Mouse (Mus musculus): ENCODE results near the gene Acsl6.
"Not testable (repeated sequence)": the region's sequence is repeated elsewhere in the genome, so short reads cannot be mapped to it uniquely, and the experiment has no call there.

Gene Acsl6

GRCm38 (mm10) chr11:54303728-54304470 lies at the start of gene Acsl6:
TSS of gene Acsl6 (plus strand) at chr11:54303798.
- no peak for DNase-seq (ENCODE audit: low spot score)

GRCm38 (mm10) chr11:54254114-54254513 lies 49.5 kb upstream of the Acsl6 start:
- DNase-seq (ENCODE audit: low spot score), result no peak

- peak; percentile 64 for DNase-seq (ENCODE audit: low spot score)
These were observed 46.8 kb upstream of the Acsl6 start for GRCm38 (mm10) chr11:54256624-54257376.

- DNase-seq (ENCODE audit: low spot score), result no peak
These were observed 40.1 kb upstream of the Acsl6 start for GRCm38 (mm10) chr11:54263405-54264031.

- DNase-seq (ENCODE audit: low spot score), result peak; percentile 56
These were observed 39.1 kb upstream of the Acsl6 start for GRCm38 (mm10) chr11:54264542-54264941.

- DNase-seq (ENCODE audit: low spot score), result no peak
These were observed 36.4 kb upstream of the Acsl6 start, which contains the start of gene Il3 for GRCm38 (mm10) chr11:54267177-54267576. TSS of gene Il3 (minus strand) at chr11:54267277.

GRCm38 (mm10) chr11:54269191-54269896 lies 34.3 kb upstream of the Acsl6 start:
- DNase-seq (ENCODE audit: low spot score), result no peak

GRCm38 (mm10) chr11:54271437-54271949 lies 32.1 kb upstream of the Acsl6 start:
- no peak for DNase-seq (ENCODE audit: low spot score)

GRCm38 (mm10) chr11:54287821-54288453 lies 15.7 kb upstream of the Acsl6 start:
- no peak for DNase-seq (ENCODE audit: low spot score)

- no peak for DNase-seq (ENCODE audit: low spot score)
These were observed 11.4 kb upstream of the Acsl6 start for GRCm38 (mm10) chr11:54292163-54292562.

GRCm38 (mm10) chr11:54293980-54294807 lies 9.4 kb upstream of the Acsl6 start:
- DNase-seq (ENCODE audit: low spot score), result no peak

- no peak for DNase-seq (ENCODE audit: low spot score)
These were observed 7.6 kb upstream of the Acsl6 start for GRCm38 (mm10) chr11:54295971-54296370.

GRCm38 (mm10) chr11:54296734-54297133 lies 6.9 kb upstream of the Acsl6 start:
- DNase-seq (ENCODE audit: low spot score), result no peak

GRCm38 (mm10) chr11:54297471-54297870 lies 6.1 kb upstream of the Acsl6 start:
- DNase-seq (ENCODE audit: low spot score), result not testable (repeated sequence)

GRCm38 (mm10) chr11:54298777-54299176 lies 4.8 kb upstream of the Acsl6 start:
- DNase-seq (ENCODE audit: low spot score), result no peak

- no peak for DNase-seq (ENCODE audit: low spot score)
These were observed 1.6 kb upstream of the Acsl6 start for GRCm38 (mm10) chr11:54301994-54302393.

- no peak for DNase-seq (ENCODE audit: low spot score)
These were observed 992 bp upstream of the Acsl6 start for GRCm38 (mm10) chr11:54302606-54303005.

- DNase-seq (ENCODE audit: low spot score), result peak; percentile 14
These were observed 396 bp upstream of the Acsl6 start for GRCm38 (mm10) chr11:54303076-54303727.

- no peak for DNase-seq (ENCODE audit: low spot score)
These were observed 874 bp downstream of the Acsl6 start for GRCm38 (mm10) chr11:54304471-54304873.

GRCm38 (mm10) chr11:54305331-54305730 lies 1.7 kb downstream of the Acsl6 start:
- DNase-seq (ENCODE audit: low spot score), result no peak
